ENCODE assay signal across 8 mouse cellular contexts in the genomic region with DNA sequence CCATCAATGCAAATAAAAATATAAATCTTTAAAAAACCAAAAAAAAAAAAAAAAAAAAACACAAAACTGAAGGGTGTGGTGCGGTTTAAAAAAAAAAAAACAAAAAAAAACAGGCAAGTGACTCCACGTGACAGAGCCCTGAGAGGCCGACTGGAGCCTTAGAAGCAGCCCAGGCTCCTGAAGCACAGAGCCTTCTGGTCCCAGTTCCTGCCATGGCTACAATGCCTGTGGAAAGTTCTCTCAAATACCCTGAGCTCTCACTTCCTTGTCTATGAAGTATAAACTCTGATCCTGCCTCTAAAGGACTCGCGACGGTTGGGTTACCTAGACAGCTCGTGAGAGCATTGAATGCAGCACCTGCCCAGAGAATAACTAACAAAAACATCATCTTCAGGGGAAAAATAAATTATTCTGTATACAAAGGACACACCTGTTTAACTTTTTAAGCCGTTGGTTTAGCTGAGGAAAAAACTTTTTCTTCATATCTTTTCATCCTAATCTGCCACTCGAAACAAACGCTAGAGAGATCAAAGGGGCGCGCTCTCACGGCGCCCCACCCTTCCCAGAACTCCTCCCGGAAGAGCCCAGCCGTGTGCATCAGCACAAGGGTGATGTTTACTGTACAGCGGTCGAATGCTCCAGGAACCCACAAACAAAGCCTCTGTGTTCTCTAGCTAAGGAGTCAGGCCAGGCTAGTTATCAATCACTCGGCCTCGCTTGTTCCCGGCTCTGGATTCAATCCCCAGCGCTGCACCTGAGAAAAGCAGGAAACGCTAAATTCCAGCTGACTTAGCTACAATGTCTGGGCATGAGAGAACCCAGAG. TPM values are rescaled to one million over a fixed set of nuclear protein-coding genes. Genes with fewer than 3 reads are reported as not detected.
DNase-seq lines count a peak whose midpoint lies in the region; ATAC-seq lines count a peak whose summit lies in the region.
"Had no signal": no experiment of that assay in that cellular context is flagged by ENCODE, and none has a peak within 500 bp of the region (broad histone marks: within the 10 kb centered on the region; RNA-seq: fewer than 3 reads in every experiment).

No protein-coding gene starts in this region.

- H3K27me3 ChIP-seq in intestine, embryonic 14.5 days (replicated peaks; ENCODE audit: control insufficient read depth, insufficient read depth, low read length), result no peaks in the 10 kb centered on the region

- H3K4me1 ChIP-seq in intestine, embryonic 14.5 days (replicated peaks; ENCODE audit: control insufficient read depth, insufficient read depth, low read length), result 0 out of 2 replicates have a peak, but pooled peaks cover 6% of the 10 kb centered on the region

- H3K27ac ChIP-seq in intestine, embryonic 14.5 days (ENCODE audit: low read depth), result peak overlapping the region; percentile 40; the same call in 1 of the 2 replicates
- H3K27ac ChIP-seq: macrophage had no signal

- 0 out of 2 replicates have a peak overlapping the region, but pooled peaks have one; percentile 1 for H3K9ac ChIP-seq in intestine, embryonic 14.5 days (ENCODE audit: low read length)

- peak overlapping the region; percentile 45 for H3K4me2 ChIP-seq in intestine, embryonic 14.5 days (ENCODE audit: low read length)

- ATAC-seq in intestine, embryonic 14.5 days (replicated peaks; ENCODE audit: low FRiP score, low TSS enrichment, low read depth), result peak; percentile 74

- peak; percentile 15 for DNase-seq in ovary, postnatal 36 days (ENCODE audit: low spot score)
- no peak for DNase-seq in ovary, postnatal 10 days (ENCODE audit: low spot score)
- DNase-seq in embryo, embryonic 10.5 days (ENCODE audit: low spot score), result peak; percentile 58
- DNase-seq in intestine, embryonic 14.5 days (ENCODE audit: low spot score), result peak; percentile 64
- DNase-seq in naive thymus-derived CD4-positive, alpha-beta T cell, adult 2 months (ENCODE audit: low read depth), result peak; percentile 68
- no peak for DNase-seq in cerebellum, postnatal 14 days
- no peak for DNase-seq in left cerebral cortex, adult 11 months (ENCODE audit: low spot score)

- H3K9me3 ChIP-seq in intestine, embryonic 14.5 days (ENCODE audit: control insufficient read depth, low read length), result no peaks in the 10 kb centered on the region

- H3K4me3 ChIP-seq in intestine, embryonic 14.5 days (ENCODE audit: low read depth, low read length), result peak overlapping the region; percentile 14; the same call in 1 of the 2 replicates

- WGBS in intestine, embryonic 14.5 days, result 23% methylated on average over 23 of the region's 23 CpGs

- no peaks in the 10 kb centered on the region for H3K36me3 ChIP-seq in intestine, embryonic 14.5 days (ENCODE audit: control insufficient read depth, insufficient read depth, low read length)

RNA-seq across cellular contexts. Expression of gene Armc10, which starts 27.4 kb away (rescaled TPM):
- polyA plus RNA-seq in intestine, embryonic 14.5 days (2014; fragmentation: Nextera tagmentation; extraction: Ambion mirVana), result 52.3 and 56.8 TPM in 2 replicates

RNA-seq across cellular contexts. Expression of gene Fbxl13, which starts 27.6 kb away (rescaled TPM):
- 0.23 and 0.35 TPM in 2 replicates for polyA plus RNA-seq in intestine, embryonic 14.5 days (2014; fragmentation: Nextera tagmentation; extraction: Ambion mirVana)
- polyA plus RNA-seq: macrophage had no signal

RNA-seq across cellular contexts. Expression of gene Napepld, which starts 28.2 kb away (rescaled TPM):
- polyA plus RNA-seq in intestine, embryonic 14.5 days (2014; fragmentation: Nextera tagmentation; extraction: Ambion mirVana), result 4.2 and 5.1 TPM in 2 replicates

Comparison
In these comparisons a context has a peak if more than half of its experiments do, and no peak if none do; other contexts are left out.
1. DNase-seq: peak in ovary, postnatal 36 days (single experiment), embryo, embryonic 10.5 days (single experiment), intestine, embryonic 14.5 days (single experiment) and naive thymus-derived CD4-positive, alpha-beta T cell, adult 2 months (single experiment); none in ovary, postnatal 10 days (single experiment), cerebellum, postnatal 14 days (0 of 2) and left cerebral cortex, adult 11 months (single experiment).